Mouse (Mus musculus) ES-E14 (cell line): Measurements from ENCODE around the gene Dlx2.

ENCODE experiments used
- CHD2 ChIP-seq: IDR thresholded peaks from 2 replicates; pipeline ENCODE4 v1.6.1; 2014; ENCODE audit warnings: mild to moderate bottlenecking, low read depth, low read length, inconsistent platforms
- HCFC1 ChIP-seq: IDR thresholded peaks from 2 replicates; pipeline ENCODE4 v1.6.1; 2012; ENCODE audit warnings: low read length, inconsistent platforms, borderline replicate concordance; ENCODE audit not compliant: insufficient read depth
- ZC3H11A ChIP-seq: IDR thresholded peaks from 2 replicates; pipeline ENCODE4 v1.6.1; 2012; ENCODE audit warnings: low read depth, mild to moderate bottlenecking, inconsistent platforms, low read length, borderline replicate concordance

- TF ChIP-seq CHD2 (no peak), HCFC1 (no peak), ZC3H11A (no peak)
Observed at GRCm38 (mm10) chr2:71540611-71541417, 5.7 kb downstream of the Dlx2 start.
